Mouse (Mus musculus): ENCODE measurements around the gene Zfr2. TPM values are rescaled to one million over a fixed set of nuclear protein-coding genes. Genes with fewer than 3 reads are reported as not detected.

Zfr2 gene
- total RNA-seq (2021) = 1 to 10 TPM; 2.1 to 3.5 TPM
- long read RNA-seq, experiment 1, partial matches to known transcripts = 1 of 8 reads
- long read RNA-seq, experiment 1, other reads (novel, unspliced or antisense) = 5 of 8 reads
- long read RNA-seq, experiment 2, partial matches to known transcripts = 1 of 6 reads
- long read RNA-seq, experiment 2, other reads (novel, unspliced or antisense) = 3 of 6 reads

DNA sequence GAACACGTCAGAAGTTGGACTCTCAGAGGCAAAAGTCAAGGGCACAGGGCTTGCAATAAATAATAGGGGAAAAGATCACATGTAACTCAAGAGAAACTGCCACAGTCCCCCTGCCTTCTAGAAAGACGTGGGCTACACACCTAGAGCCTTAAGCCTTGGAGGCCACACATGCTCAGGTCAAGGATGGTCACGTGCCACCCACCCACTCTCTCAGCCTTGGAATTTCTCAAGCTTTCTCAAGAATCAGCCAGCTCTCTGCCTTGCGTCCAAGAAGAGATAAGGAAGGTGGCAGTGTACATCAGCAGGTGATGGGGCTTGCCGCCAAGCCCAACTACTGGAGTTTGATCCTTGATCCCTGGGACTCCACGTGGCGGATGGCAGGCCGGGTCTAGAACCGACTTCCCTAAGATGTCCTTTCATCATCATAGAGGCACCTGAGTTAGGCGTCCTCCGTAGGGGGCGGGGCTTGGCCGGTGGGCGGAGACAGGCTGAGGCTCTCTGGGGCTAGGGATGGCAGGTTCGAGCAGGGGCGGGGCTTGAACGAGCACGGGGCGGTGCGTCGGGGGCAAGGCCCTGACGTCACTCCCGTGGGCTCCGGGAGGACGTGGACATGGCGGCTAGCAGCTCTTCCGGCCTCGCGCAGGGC, at the start of gene Zfr2:
Zfr2 (plus strand) TSS at position 576 of the 646 bp plus-strand sequence.
- peak; percentile 80 for DNase-seq

DNA sequence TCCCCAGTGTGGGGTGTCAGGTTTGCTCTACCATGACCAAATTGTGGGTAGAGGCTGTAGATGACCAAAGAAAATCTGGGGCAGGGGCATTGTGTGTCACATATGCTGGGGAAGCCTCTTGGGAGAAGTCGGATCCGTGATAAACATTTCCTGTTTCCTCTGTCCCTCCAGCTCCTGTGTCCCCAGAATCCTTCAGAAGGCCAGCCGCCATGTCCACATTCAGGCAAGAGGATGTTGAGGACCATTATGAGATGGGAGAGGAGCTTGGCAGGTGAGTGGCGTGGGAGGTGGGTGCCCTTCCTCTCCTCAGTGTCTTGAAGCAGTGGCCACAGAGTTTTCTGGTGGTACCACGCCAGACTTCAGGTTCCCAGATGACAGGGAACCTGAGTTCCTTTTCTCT, 49.1 kb upstream of the Zfr2 start, which contains the start of gene 4930442H23Rik:
4930442H23Rik (minus strand) TSS at position 45 of the 400 bp plus-strand sequence.
- no peak for DNase-seq

DNA sequence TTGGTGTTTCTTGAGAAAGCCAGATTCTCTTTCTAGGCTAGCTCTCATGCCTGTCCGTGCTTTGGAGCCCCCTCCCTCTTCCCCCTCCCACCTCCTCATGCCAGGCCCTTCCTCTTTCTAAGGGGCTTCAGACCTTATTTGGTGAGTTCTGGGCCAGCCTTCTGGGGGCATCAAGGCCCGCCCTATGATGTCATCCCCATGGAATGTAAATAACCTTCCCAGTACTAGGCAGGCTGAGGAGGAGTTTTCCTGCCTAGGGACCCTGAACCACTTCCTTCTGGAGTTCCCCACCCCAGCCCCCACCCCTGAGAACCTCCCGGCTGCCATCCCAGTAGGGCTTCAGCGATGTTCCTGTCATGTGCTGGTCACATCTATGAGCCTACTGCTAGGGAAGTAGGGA, 48.2 kb upstream of the Zfr2 start:
- no peak for DNase-seq

DNA sequence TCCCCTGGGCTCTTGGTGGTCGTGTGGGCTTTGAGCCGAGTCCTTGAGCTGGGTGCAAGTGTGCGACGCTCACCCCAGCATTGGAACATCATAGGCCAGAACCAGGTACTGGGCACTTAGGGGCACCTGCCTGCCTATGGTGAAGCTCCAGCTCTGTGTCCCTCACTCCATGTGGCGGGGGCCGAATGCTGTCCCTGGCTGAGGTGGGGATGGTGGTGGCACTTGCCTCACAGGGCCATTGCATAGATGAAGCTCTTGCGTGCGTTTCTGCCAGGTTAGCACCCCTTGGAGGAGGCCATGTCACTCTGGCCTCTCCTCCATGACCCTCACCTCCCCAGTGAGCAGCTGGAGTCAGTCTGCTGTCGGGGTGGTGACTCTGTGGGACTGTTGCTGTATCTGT, 45.8 kb upstream of the Zfr2 start:
- no peak for DNase-seq

DNA sequence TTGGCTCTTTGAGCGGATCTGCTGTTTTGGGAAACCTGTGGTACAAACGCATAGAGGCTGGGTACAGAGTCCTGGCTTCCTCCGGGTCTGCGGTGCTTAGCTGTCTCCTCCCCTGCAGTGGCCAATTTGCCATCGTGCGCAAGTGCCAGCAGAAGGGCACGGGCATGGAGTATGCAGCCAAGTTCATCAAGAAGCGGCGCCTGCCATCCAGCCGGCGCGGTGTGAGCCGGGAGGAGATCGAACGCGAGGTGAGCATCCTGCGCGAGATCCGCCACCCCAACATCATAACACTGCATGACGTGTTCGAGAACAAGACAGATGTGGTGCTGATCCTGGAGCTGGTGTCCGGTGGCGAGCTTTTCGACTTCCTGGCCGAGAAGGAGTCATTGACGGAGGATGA, 43.1 kb upstream of the Zfr2 start:
- no peak for DNase-seq

DNA sequence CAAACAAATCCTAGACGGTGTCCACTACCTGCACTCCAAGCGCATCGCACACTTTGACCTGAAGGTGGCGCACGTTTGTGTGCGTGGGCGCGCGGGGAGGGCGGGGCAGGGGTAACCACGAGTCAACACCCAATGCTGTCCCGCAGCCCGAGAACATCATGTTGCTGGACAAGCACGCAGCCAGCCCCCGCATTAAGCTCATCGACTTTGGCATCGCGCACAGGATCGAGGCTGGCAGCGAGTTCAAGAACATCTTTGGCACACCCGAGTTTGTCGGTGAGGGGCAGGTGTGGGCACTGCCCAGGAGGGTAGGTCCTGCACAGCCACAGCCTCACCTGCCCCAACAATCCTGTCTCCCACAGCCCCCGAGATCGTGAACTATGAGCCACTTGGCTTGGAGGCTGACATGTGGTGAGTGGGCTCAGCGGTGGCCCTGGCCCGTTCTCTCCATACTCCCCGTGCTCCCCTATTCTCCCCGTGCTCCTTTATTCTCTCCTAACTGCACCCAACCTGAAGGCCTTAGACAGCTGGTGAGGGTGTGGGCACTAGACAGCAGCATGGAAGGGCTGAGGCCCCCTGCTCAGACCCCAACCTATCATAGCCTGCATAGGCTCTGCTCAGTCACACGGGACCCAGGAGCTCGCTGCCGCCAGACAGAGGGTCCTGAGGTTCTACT, 42.6 kb upstream of the Zfr2 start:
- peak; percentile 45 for DNase-seq

DNA sequence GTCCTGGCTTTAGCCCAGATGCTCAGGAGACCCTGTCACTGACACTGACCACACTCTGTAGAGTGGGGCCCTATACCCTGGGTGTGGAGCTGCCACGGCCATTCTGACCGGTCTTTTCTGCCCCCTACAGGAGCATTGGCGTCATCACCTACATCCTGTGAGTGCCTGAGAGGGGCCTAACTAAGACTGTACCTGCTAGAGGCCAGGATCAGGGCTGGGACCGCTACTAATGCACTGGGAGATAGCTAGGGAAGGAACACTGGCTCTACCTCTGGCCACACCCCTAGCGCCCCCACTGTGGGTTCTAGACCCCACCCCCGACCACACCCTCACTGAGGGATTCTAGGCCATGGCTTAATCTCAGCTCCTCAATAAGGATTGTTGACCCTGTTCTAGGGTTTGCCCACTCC, 42.0 kb upstream of the Zfr2 start:
- DNase-seq = no peak

DNA sequence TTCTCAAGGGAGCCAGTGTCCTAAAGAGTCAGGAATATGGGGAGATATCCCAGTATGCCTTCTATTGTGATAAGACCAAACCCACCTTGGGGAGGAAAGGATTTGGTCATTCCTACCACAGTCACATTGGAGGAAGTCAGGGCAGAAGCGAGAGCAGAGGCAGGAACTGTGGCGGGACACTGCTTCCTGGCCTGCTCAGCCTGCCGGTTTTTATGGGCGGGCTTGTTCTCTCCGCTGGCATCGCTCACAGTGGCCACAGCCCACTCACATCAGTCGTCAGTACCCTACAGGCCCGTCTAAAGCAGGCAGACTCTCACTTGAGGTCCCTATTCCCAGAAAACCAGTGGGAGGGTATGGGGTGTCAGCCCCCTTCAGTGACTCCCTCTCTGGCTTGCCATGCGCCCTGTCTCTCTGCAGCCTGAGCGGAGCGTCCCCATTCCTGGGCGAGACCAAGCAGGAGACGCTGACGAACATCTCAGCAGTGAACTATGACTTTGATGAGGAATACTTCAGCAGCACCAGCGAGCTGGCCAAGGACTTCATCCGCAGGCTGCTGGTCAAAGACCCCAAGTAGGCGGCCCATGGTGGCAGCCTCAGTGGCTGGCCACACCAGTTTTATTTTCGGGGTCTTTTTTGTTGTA, 41.5 kb upstream of the Zfr2 start:
- peak; percentile 11 for DNase-seq

DNA sequence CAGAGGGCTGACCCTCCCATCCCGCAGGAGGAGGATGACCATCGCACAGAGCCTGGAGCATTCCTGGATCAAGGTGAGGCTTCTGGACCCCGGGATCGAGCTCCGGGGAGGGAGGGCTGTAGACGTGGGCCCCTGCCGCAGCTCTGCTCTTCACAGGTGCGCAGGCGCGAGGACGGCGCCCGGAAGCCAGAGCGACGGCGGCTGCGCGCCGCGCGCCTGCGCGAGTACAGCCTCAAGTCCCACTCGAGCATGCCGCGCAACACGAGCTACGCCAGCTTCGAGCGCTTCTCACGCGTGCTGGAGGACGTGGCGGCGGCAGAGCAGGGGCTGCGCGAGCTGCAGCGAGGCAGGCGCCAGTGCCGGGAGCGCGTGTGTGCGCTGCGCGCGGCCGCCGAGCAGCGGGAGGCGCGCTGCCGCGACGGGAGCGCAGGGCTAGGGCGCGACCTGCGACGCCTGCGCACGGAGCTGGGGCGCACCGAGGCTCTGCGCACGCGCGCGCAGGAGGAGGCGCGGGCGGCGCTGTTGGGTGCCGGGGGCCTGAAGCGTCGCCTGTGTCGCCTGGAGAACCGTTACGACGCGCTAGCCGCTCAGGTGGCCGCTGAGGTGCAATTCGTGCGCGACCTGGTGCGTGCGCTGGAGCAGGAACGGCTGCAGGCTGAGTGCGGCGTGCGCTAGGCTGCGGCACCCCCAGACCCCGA, 40.5 kb upstream of the Zfr2 start:
- peak; percentile 81 for DNase-seq

DNA sequence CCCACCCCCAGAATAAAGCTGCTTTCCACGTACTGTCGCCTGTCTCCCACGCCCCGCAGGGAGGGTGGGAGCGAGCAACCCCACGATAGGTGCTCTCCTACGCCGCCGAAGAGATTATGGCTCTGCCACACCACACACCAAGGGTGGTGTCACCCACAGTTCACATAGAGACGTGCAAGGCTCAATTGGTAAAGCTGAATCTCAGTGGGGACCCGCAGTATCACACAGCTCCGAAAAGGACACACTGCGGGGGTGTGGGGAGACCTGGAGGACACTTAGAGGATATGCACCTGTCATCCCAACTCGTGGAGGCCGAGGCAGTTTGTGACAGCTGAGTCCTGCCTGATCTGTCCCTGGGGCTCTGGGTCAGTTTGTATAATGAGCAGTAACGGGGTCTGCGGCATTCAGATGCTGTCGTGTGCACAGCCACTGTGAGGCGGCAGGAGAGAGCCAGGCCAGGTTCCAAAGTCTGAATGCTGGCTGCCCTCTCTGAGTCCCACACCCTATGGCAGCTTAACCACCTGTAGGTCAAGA, 39.9 kb upstream of the Zfr2 start:
- DNase-seq = peak; percentile 42

DNA sequence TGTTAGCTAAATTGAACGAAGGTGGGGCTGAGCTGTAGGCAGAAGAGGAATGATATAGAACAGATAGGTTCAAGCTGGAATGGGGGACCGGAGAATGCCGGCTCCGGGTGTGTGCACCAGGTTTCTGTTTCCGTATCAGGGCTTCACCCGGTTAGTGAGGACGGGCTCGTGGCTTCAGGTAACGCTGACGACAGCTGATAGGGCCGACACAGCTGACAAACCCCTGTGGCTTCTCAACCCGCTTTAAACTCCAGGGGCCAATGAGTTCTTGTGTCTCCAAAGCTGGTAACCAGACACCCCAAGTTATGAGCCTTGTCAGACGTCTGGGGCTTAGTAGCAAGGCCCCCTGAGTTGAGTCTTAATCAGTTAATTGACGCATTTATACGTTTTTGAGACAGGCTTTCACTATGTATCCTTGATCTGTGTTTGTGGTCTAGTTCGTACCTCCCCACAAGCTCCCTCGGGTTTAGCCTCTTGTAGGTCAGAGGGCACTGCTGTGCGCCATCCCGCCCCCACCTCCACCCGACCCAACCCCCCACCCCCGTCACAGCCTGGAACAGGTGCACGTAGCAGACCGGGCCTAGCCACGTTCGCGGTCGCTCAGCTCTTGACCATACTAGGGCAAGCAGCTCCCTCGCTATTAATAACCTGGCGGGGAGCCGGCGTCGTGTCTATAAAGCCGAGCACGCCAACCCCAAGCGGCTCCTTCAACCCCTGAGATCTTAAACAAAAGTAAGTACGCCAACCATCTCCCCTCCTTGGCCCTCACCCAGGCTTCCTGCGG, 38.8 kb upstream of the Zfr2 start:
- peak; percentile 73 for DNase-seq

DNA sequence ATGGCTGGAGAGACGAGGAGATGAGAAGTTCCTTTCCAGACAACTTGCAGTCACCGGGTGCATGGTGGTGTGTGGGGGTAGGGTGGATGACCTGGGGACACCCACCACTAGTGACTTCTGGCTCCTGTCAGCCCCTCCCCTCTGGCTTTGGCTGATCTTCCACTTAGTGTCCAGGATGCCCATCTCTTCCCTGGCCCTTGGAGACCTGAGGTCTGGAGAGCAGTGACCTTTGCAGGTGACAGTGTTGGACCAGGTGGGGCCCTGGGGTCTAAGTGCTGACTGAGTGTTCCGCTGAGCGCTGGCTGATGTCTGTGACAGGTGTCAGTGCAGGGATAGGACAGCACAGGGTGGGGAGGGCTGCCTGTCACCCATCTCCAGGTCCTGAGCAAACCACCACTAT, 37.7 kb upstream of the Zfr2 start:
- DNase-seq = no peak

DNA sequence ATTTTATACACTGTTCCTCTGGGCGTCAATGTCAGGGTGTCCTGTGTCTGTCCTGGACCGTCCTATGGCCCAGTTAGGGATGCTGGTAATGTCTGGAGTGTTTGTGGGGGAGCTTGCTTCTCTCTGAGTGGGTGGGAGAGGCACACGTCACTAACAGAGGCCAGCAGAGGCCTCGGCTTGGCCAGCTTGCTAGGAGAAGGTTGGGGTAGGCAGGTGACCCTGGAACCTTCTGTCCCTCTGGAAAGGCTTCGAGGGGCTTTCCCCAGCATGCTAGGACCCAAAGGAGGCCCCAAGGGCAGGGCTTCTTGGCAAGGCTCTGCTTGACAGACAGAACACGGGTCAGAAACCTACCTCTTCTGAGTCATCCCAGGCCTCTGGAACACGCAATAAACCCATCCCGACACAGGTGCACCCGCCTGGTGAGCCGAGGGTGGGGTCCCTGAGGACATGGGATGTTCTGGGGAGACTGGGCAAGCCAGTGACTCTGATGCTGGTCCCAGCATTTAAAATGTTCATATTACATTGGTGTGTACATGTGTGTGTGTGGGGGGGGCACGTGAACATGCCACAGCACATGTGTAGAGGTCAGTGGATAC, 36.4 kb upstream of the Zfr2 start:
- no peak for DNase-seq

DNA sequence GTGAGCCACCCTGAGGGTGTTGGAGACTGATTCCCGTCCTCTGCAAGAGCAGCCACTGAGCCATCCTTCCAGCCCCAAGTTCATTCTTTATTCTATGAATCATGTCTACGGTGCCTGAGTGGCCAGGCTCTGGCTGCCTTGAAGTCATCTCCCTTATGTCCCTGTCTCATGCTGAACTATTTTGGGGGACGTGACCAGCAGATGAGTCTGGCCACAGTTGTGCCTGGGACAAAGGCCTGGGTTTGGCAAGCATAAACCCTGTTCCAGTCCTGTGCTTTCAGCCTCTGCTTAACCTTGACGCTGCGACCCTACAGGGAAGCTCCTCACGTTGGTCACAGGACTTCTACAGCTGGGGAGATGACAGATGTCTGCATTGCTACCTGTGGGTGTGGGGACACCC, 35.6 kb upstream of the Zfr2 start:
- DNase-seq = no peak

DNA sequence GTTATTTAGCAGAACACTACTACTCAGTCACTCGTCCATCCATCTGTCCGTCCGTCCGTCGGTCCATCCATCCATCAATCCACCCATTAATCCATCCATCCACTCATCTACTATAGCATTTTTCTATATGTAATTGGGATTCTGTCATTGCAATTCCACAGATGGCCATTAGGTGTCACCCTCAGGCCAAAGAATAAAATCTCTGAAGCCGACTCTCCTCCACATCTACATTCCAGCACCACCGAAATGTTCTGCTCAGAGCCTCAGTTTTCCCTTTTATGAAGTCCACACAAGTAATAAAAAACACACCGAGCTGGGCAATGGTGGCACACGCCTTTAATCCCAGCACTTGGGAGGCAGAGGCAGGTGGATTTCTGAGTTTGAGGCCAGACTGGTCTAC, 34.7 kb upstream of the Zfr2 start:
- no peak for DNase-seq

DNA sequence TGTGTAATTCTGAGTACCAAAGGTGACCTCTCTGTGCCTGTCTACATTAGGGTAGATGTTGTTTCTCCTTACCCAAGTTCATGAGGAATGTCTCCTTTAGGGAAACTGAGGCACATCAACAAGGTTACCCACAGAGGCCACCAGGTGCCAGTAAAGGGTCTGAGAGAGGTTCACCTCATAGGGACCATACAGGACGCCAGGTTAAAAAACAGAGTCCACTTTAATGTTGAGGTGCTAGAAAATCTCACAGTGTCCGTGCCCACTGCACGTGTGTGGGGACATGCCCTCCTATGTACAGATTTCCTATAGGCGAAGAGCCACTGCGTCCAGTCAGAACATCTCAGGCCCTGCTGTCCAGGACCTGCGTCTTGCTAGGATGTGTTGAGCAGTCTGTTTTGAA, 34.0 kb upstream of the Zfr2 start:
- DNase-seq = no peak

DNA sequence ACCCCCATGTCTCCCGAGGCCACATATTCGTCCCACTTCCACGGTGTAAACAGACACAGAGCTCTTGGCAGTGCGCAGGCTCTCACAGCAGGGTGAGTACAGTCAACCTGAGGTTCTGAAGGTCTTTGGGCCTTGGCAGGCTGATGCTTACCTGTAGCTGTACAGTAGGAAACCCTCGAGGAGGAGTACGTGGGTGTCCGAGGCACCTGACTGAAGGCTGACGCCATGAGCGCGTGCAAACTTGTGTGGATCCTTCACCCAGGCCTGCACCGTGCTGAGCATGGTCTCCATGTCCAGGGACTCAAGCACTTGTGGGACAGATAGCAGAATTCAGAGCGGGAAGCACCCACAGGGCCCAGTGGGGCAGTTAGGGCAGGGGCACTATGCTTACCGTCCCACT, 32.8 kb upstream of the Zfr2 start:
- DNase-seq = no peak

DNA sequence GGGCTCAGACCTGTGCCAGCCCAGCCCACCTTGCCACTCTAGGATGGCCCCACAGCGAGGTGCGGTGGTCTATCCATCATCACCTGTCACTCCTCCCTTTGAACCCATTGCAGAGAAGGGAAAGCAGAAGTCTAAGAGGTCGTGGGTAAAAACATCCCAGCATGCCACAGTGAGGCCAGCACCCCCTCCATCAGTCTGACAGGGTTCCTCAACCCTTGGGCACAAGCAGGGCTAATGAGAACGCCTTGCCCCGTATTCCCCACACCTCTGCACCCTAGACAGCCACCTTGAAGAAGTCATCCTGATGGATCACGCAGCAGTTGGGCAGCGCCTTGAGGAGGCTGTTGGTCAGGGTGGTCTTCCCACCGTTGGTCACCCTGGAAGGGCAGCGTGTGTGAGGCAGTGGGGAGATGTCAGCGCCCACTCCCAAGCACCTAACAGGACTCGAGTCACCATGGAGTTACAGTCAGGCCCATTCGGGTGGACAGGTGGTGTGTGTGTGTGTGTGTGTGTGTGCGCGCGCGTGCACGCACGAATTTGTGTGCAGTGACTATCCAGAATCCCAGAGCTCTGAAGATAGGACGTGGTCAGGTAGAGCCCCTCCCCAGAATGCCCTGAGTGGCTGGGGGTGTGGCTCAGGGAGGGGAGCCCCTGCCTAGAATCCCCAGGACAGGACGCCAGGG, 32.2 kb upstream of the Zfr2 start:
- no peak for DNase-seq

DNA sequence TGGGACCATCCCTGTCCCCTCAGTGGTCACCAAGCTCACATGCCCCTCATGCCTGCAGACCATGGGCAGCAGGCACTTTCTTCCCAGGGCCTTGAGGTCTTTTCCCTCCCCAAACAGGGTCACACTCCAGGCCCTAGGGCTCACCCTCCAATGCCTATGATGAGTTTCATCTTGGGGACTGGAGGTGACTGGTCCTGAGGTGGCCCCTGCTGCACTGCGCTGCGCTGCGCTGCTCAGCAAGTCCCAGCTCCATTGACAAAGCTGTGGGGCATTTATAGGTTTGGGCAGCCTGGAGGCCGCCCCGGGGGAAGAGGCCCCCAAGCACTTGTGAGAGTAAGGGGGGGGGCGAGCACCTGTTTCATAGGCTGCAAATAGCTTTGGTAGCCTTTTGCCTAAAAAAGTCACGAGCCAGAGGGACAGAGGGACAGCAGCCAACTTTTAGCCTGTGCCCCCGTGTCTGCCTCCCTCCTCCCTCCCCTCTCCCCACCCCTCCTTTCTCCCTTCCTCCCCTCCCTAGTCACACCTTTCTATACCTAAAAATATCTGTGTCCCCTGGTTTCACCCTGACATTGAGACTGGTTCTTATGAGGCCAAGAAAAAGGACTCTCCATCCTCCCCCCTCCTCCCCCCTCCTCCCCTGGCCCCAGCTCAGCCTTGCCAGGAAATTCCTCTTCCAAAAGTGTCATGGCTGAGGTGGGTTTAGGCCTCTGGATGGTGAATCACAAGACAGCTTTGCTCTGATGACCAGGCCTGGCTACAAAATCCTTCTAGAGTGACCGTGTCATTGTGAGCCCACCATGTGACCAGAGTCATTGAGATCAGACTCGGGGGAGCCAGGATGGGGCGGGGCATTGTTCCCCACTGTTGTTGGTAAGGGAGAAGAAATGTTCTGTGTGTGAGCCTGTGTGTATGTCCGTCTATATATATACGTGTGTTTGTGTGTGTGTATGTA, 30.9 kb upstream of the Zfr2 start, which contains the start of gene Nmrk2:
Nmrk2 (minus strand) TSS at position 245 of the 952 bp plus-strand sequence.
- peak; percentile 56 for DNase-seq

All from gastrocnemius, postnatal 10 days (tissue).